Mouse (Mus musculus): ENCODE data around the gene Trim13.

DNA sequence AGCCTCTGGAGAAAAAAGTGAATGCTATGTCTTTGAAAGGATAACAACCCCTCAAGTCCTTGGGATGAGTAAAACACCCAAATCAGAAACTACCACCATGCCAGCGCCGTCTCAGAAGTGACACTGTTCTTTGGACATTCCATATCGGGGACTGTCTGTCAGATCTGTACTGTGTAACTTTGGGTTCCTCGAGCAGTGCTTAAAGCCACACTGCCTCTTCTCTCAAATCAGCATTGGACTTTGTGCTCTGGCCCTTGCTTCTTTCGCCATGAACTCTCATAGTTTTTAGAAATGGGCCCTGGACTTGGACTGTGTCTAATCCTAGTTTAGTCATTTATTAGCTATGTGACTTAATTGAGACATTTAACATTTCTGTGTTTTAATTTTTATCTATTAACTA lies 13.7 kb downstream of the Trim13 start:
- no peak for TF ChIP-seq CTCF (IDR thresholded peaks at IDR 0.05; ENCODE audit: low read depth, low read length)
- TF ChIP-seq POLR2A (IDR thresholded peaks at IDR 0.05; ENCODE audit: insufficient read depth, low read length): no peak

Data from ES-Bruce4 (cell line).